Mouse (Mus musculus) neural tube, postnatal 0 days (tissue): ENCODE measurements around the gene Amy2a3. TPM values are rescaled to one million over a fixed set of nuclear protein-coding genes. Genes with fewer than 3 reads are reported as not detected.

Experiments used
- polyA plus RNA-seq: library from polyadenylated mRNA; unstranded; fragments of >200 nt; fragmentation: Nextera tagmentation; extraction: Ambion mirVana; gene quantifications from 2 replicates; pipeline ENCODE4 v1.2.1, GENCODE M21; 2015

Gene Amy2a3
- not detected in 2 replicates for polyA plus RNA-seq

GRCm38 (mm10) chr3:113323952-113324351 is at the start of gene Amy2a3:
TSS of gene Amy2a3 (minus strand) at chr3:113324052.

GRCm38 (mm10) chr3:113356558-113356957 is 32.7 kb upstream of the Amy2a3 start, which contains the start of gene Amy2a2:
TSS of gene Amy2a2 (minus strand) at chr3:113356658.

GRCm38 (mm10) chr3:113291349-113291748 is 32.5 kb downstream of the Amy2a3 start, which contains the start of gene Amy2a4:
TSS of gene Amy2a4 (minus strand) at chr3:113291449.

Other genes with a start within 250 kb of the Amy2a3 start
- gene Amy2a5, start 65.2 kb downstream of the Amy2a3 start, polyA plus RNA-seq = 0.08 and 0.09 TPM in 2 replicates
- gene Amy2a4, start 32.6 kb downstream of the Amy2a3 start, polyA plus RNA-seq = not detected in 2 replicates
- not detected in 2 replicates for gene Amy2a2, start 32.6 kb upstream of the Amy2a3 start, polyA plus RNA-seq
- not detected in 2 replicates for gene Amy2a1, start 208.4 kb upstream of the Amy2a3 start, polyA plus RNA-seq